Mouse (Mus musculus) brain, embryonic 14.5 days (tissue): Measurements from ENCODE around the gene Jmjd8.

Experiments used
- CTCF ChIP-seq: fragments of 200-500 bp; IDR thresholded peaks from 2 replicates; pipeline ENCODE4 v1.5.1; 2012; ENCODE audit warnings: inconsistent platforms, mild to moderate bottlenecking, moderate library complexity, borderline replicate concordance; ENCODE audit not compliant: insufficient read depth, insufficient read length; ENCODE audit errors: extremely low read depth
- POLR2A ChIP-seq: fragments of 200-500 bp; IDR thresholded peaks from 2 replicates; pipeline ENCODE4 v1.6.1; 2012; ENCODE audit warnings: mild to moderate bottlenecking, inconsistent platforms, borderline replicate concordance; ENCODE audit not compliant: poor library complexity, insufficient read depth, insufficient read length, severe bottlenecking; ENCODE audit errors: extremely low read depth

- no peak for TF ChIP-seq CTCF
- TF ChIP-seq POLR2A = no peak
These were observed 25.7 kb upstream of the Jmjd8 start for GRCm38 (mm10) chr17:25802825-25803517.
